Mouse (Mus musculus): Measurements from ENCODE around the gene Olfr13. TPM values are rescaled to one million over a fixed set of nuclear protein-coding genes. Genes with fewer than 3 reads are reported as not detected.

Olfr13 gene
- not detected for total RNA-seq (2023)

DNA sequence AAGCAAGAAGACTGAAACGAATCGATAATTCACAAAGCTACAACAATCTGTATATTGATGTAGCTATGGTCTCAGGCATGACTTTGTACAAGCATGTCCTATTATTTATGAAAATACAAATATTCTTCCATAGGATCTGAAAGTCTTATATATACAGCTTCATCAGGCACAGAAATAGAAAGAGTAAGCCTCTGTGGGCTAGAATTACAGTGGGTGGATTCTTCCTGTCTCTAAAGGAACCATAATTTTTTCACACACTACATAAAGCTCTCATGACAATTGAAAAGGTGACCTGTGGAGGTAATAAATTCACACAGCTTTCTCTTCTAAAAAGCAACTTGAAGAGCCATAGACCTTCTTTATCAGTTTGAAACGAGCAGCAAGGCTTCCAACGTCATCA lies at the start of gene Olfr13:
Olfr13 (plus strand) TSS at position 301 of the 400 bp plus-strand sequence.

DNA sequence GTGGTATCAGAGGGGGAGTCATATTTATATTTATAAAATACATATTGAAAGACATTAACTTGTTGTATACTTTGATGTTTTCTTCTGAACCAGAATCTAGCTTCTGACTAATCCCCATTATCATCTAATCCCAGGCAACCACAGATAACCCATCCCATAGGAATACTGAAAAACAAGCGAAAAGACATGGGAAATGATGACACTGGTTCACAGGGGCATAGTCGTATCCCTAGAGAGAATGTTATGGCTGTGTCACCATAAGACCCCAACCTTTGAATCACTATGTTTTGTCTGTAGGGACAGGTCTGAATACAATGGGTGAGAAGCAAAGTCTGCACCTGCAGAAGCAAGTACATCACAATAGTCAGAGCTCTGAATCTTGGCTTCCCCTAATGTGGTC lies 25.7 kb upstream of the Olfr13 start, which contains the start of gene Olfr237-ps1:
Olfr237-ps1 (plus strand) TSS at position 301 of the 400 bp plus-strand sequence.

GRCm38 (mm10) chr6:43162982-43163381 lies 9.0 kb upstream of the Olfr13 start, which contains the start of gene Olfr437:
Olfr437 (plus strand) TSS chr6:43163282.

DNA sequence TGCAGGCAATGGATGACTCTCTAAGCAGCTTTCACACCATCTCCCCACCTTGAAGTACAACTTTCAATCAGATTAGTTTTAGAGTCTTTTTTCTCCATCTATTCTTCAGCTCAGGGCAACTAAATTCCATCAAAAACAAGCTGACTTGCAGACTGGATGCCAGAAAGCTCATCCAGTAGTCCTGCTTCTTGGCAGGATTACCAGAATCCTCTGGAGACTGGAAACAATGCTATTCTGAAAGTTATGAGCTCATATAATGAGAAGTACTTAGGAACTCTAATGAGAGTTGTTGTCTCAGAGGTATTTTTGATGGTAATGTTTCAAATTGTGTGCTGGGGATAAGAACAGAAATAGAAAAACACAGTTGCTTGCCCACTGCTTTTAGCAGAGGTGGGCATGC lies 24.8 kb downstream of the Olfr13 start, which contains the start of gene Olfr435:
Olfr435 (plus strand) TSS at position 366 of the 400 bp plus-strand sequence.

DNA sequence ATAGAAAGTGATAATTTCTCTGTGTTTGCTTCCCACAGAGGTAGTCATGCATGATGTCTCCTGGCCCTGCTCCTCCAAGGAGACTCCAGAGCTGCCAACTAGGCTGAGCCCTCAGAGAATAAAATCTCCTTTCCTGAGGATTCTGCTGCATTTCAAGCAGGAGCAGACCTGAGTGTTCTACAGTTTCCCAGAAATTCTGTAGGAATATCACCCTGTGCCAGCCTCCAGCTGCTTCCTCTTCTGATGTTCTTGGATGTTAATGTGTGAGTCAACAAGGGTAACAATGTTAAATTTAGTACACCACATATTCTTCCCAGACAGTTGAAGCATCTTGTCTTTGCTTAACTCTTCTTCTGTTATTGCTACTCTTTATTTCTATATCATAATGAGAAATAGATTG lies 40.9 kb downstream of the Olfr13 start, which contains the start of gene Olfr434:
Olfr434 (plus strand) TSS at position 149 of the 400 bp plus-strand sequence.

Other genes starting within 250 kb of the Olfr13 start
- gene Olfr444, start 223.1 kb upstream of the Olfr13 start, total RNA-seq (2023) = not detected
- gene Olfr441, start 65.8 kb upstream of the Olfr13 start, total RNA-seq (2023) = not detected
- gene Olfr237-ps1, start 25.6 kb upstream of the Olfr13 start, total RNA-seq (2023) = not detected
- not detected for gene Olfr437, start 8.9 kb upstream of the Olfr13 start, total RNA-seq (2023)
- not detected for gene Olfr435, start 25.0 kb downstream of the Olfr13 start, total RNA-seq (2023)
- gene Olfr434, start 40.9 kb downstream of the Olfr13 start, total RNA-seq (2023) = not detected
- not detected for gene Olfr47, start 59.4 kb downstream of the Olfr13 start, total RNA-seq (2023)
- 1.6 TPM for gene Arhgef5, start 93.4 kb downstream of the Olfr13 start, total RNA-seq (2023)
- not detected for gene Nobox, start 137.4 kb downstream of the Olfr13 start, total RNA-seq (2023)